Mouse (Mus musculus) stomach, postnatal 0 days (tissue): ENCODE data around the gene Cadm1.

Source experiments
- CTCF ChIP-seq: IDR thresholded peaks from 2 replicates; pipeline ENCODE4 v1.5.1; 2016; ENCODE audit warnings: antibody characterized with exemption, low read depth, mild to moderate bottlenecking, moderate library complexity
- EP300 ChIP-seq: optimal IDR thresholded peaks from 2 replicates; pipeline ENCODE3; 2016; ENCODE audit warnings: antibody characterized with exemption

DNA sequence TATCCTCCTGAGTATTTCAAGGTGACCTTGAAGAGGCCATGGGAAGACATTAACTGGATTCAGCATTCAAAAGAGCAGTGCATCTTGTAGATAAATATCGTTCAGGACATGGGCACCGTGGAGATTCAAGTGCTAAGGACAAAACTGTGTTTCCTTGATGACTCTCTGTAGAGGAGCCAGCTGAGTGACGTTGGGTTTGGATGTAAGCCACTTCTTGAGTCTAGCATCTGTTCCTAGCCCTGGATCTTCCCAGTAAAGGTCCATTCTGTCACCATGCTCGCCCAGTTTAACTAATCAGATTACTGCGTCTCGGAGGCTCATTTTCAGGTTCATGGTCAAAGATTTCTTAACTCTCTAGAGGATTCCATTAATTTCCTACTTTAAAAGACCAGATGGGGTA lies 85.1 kb downstream of the Cadm1 start:
- no peak for TF ChIP-seq EP300
- TF ChIP-seq CTCF = no peak
